Mouse (Mus musculus): ENCODE measurements around the gene Exoc6b. TPM values are rescaled to one million over a fixed set of nuclear protein-coding genes. Genes with fewer than 3 reads are reported as not detected.

Exoc6b gene
- polyA plus RNA-seq, 1 experiment = 9.3 TPM

DNA sequence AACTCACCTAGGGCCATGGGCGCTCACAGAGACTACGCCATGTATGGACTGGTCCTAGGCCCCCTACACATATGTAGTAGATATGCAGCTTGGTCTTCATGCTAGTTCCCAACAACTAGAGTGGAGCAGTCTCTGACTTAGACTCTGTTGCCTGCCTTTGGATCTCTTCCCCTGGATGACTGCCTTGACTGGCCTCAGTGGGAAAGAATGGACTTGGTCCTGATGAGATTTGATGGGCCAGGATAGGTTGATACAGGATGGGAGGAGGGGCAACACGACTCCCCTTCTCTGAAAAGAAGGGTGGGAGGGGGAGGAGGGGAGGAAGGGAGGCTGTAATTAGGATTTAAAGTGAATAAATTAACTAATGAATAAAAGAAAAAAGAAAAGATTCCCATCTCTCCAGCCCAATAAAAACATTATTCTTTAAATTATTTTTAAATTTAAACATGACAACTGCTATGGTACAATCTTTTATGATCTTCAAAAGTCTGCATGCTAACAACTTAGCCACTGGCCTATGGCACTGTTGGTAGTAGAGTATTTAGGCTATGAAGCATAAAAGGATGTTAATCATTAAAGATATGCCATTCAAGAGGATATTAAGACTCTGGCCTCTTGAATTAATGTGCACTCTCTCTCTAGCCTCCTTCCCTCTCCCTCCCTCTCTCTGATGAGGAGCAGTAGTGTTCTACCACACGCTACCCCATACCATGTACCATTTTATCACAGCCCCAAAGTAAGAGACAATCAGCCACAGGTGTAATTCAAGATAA is 170.1 kb downstream of the Exoc6b start:
- H3K36me3 ChIP-seq (ENCODE audit: control insufficient read depth, insufficient read depth) = no peaks in the 10 kb centered on the region
- no peak overlapping the region for H3K4me2 ChIP-seq (ENCODE audit: low read depth)
- H3K27me3 ChIP-seq (ENCODE audit: control insufficient read depth, insufficient read depth, insufficient read length) = no peaks in the 10 kb centered on the region
- H3K79me2 ChIP-seq (ENCODE audit: control insufficient read depth, insufficient read depth) = no peaks in the 10 kb centered on the region
- no peak overlapping the region for H3K4me3 ChIP-seq
- TF ChIP-seq SRF (IDR thresholded peaks at IDR 0.05; ENCODE audit: control insufficient read depth, insufficient read length, low read depth) (no peak), CEBPB (IDR thresholded peaks at IDR 0.05; ENCODE audit: insufficient read depth, poor library complexity, severe bottlenecking) (no peak), USF1 (IDR thresholded peaks at IDR 0.05; ENCODE audit: low read depth) (no peak), MYOG (IDR thresholded peaks at IDR 0.05; ENCODE audit: control insufficient read depth in 1 of 3, insufficient read depth in 1 of 3, insufficient read length in 2 of 3, low read depth in 2 of 3) (no peak), TCF3 (IDR thresholded peaks at IDR 0.05; ENCODE audit: insufficient read length, low read depth) (no peak), REST (IDR thresholded peaks at IDR 0.05; ENCODE audit: insufficient read depth, insufficient read length) (no peak), E2F4 (IDR thresholded peaks at IDR 0.05; ENCODE audit: insufficient read depth) (no peak), TCF12 (IDR thresholded peaks at IDR 0.05; ENCODE audit: insufficient read depth, poor library complexity, severe bottlenecking) (no peak), MAX (IDR thresholded peaks at IDR 0.05; ENCODE audit: low read depth) (no peak), POLR2A (IDR thresholded peaks at IDR 0.05; ENCODE audit: insufficient read length, low read depth) (no peak), MYOD1 (IDR thresholded peaks at IDR 0.05; ENCODE audit: control insufficient read depth in 1 of 3, insufficient read length in 2 of 3, low read depth in 2 of 3) (no peak), POLR2AphosphoS2 (IDR thresholded peaks at IDR 0.05; ENCODE audit: insufficient read length, low read depth) (no peak)
- H3ac ChIP-seq (ENCODE audit: control insufficient read depth, insufficient read length) = no peak overlapping the region

DNA sequence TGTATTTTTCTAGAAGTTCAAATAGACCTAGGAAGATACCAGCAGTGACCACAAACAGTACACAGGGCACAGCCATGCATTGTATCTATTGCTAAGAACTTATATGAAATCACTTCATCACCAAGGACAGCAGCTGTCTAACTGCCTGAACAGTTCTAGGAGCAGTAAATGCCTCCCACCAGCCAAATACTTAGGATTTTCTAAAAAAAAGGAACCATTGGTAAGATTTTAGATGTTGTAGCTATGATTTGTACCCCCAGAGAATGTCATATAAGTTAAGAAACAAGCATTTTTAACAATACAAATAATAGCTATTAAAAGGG is 175.6 kb downstream of the Exoc6b start:
- H3ac ChIP-seq (ENCODE audit: control insufficient read depth, insufficient read length) = no peak overlapping the region
- TF ChIP-seq TCF12 (IDR thresholded peaks at IDR 0.05; ENCODE audit: insufficient read depth, poor library complexity, severe bottlenecking) = no peak
- no peak for TF ChIP-seq MYOD1 (IDR thresholded peaks at IDR 0.05; ENCODE audit: control insufficient read depth in 1 of 3, insufficient read length in 2 of 3, low read depth in 2 of 3)
- peak; percentile 53 for TF ChIP-seq REST (IDR thresholded peaks at IDR 0.05; ENCODE audit: insufficient read depth, insufficient read length)
- no peak for TF ChIP-seq MAX (IDR thresholded peaks at IDR 0.05; ENCODE audit: low read depth)
- no peak for TF ChIP-seq TCF3 (IDR thresholded peaks at IDR 0.05; ENCODE audit: insufficient read length, low read depth)

DNA sequence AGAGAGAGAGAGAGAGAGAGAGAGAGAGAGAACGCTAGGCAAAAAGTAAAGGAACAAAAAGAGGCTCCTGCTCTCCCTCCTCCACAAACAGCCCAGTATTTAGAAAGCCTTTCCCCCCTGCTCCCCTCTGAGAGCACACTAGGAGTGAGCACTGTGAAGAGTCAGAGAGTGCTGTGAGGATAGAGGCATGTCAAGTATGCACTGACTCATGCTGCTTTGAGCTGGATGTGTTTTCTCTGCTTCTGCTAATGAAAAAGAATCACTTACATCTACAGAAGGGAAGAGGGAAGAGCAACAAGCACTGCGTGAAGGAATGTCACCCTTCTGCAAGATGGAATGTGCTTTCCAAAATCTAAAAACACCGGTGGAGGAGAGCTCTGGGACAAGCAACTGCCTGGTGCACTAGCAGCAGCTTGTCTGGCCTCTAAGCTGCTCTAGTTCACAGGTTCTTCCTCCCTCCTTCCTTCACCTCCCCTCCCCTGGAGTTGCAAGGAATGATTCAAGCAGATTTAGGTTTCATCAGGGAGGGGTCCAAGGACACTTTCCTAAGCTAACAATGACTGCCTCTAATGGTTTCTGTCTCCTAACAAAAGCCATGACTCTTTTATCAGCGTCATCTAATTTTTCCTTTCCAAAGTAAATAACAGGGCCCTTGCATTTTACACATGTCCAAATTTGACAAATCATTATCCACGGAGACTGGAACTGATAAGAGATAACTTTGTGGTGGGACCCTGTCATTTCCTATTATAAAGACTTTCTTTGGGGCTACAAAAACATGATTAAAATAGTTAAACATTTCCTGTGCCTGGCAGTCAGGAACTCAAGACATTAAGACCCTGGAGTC is 176.2 kb downstream of the Exoc6b start:
- Histone ChIP-seq H3K27me3 (ENCODE audit: control insufficient read depth, insufficient read depth, insufficient read length) (no peaks in the 10 kb centered on the region), H3ac (ENCODE audit: control insufficient read depth, insufficient read length) (no peak overlapping the region), H3K36me3 (ENCODE audit: control insufficient read depth, insufficient read depth) (no peaks in the 10 kb centered on the region), H3K79me2 (ENCODE audit: control insufficient read depth, insufficient read depth) (no peaks in the 10 kb centered on the region), H3K4me3 (no peak overlapping the region), H3K4me2 (ENCODE audit: low read depth) (no peak overlapping the region)
- TF ChIP-seq MYOG (IDR thresholded peaks at IDR 0.05; ENCODE audit: control insufficient read depth in 1 of 3, insufficient read depth in 1 of 3, insufficient read length in 2 of 3, low read depth in 2 of 3) (no peak), POLR2A (IDR thresholded peaks at IDR 0.05; ENCODE audit: insufficient read length, low read depth) (no peak), POLR2AphosphoS2 (IDR thresholded peaks at IDR 0.05; ENCODE audit: insufficient read length, low read depth) (no peak), MYOD1 (IDR thresholded peaks at IDR 0.05; ENCODE audit: control insufficient read depth in 1 of 3, insufficient read length in 2 of 3, low read depth in 2 of 3) (no peak), MAX (IDR thresholded peaks at IDR 0.05; ENCODE audit: low read depth) (no peak)

More for the DNA sequence above, 175.6 kb downstream of the Exoc6b start:
- no peaks in the 10 kb centered on the region for H3K79me2 ChIP-seq (ENCODE audit: control insufficient read depth, insufficient read depth)
- H3K27me3 ChIP-seq (ENCODE audit: control insufficient read depth, insufficient read depth, insufficient read length) = no peaks in the 10 kb centered on the region
- no peak overlapping the region for H3K4me3 ChIP-seq
- H3K4me2 ChIP-seq (ENCODE audit: low read depth) = no peak overlapping the region
- H3K36me3 ChIP-seq (ENCODE audit: control insufficient read depth, insufficient read depth) = no peaks in the 10 kb centered on the region

DNA sequence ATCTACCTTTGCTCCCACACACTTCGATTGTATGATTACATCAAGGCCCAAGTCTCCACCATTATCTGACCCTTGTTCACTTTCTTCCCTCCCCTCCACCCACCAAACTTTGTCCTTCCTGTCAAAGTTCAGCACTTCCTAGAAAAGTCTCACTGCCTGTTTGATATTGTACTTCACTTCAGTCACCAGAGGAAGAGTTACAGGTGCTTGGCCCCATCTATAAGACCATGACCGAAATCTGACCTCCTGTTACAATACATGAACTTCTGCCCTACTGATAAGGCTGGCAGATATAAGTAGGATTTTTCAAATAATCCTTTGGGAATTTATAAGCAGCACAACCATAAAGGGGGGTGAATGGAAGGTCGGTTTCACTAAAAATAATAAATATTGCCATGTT is 182.8 kb downstream of the Exoc6b start:
- no peak overlapping the region for H3K4me3 ChIP-seq
- no peak overlapping the region for H3ac ChIP-seq (ENCODE audit: control insufficient read depth, insufficient read length)
- no peaks in the 10 kb centered on the region for H3K27me3 ChIP-seq (ENCODE audit: control insufficient read depth, insufficient read depth, insufficient read length)
- H3K79me2 ChIP-seq (ENCODE audit: control insufficient read depth, insufficient read depth) = no peaks in the 10 kb centered on the region
- H3K36me3 ChIP-seq (ENCODE audit: control insufficient read depth, insufficient read depth) = no peaks in the 10 kb centered on the region
- TF ChIP-seq SRF (IDR thresholded peaks at IDR 0.05; ENCODE audit: control insufficient read depth, insufficient read length, low read depth) (no peak), POLR2AphosphoS2 (IDR thresholded peaks at IDR 0.05; ENCODE audit: insufficient read length, low read depth) (no peak), REST (IDR thresholded peaks at IDR 0.05; ENCODE audit: insufficient read depth, insufficient read length) (no peak), TCF12 (IDR thresholded peaks at IDR 0.05; ENCODE audit: insufficient read depth, poor library complexity, severe bottlenecking) (no peak), TCF3 (IDR thresholded peaks at IDR 0.05; ENCODE audit: insufficient read length, low read depth) (no peak), POLR2A (IDR thresholded peaks at IDR 0.05; ENCODE audit: insufficient read length, low read depth) (no peak), MYOG (IDR thresholded peaks at IDR 0.05; ENCODE audit: control insufficient read depth in 1 of 3, insufficient read depth in 1 of 3, insufficient read length in 2 of 3, low read depth in 2 of 3) (no peak), MYOD1 (IDR thresholded peaks at IDR 0.05; ENCODE audit: control insufficient read depth in 1 of 3, insufficient read length in 2 of 3, low read depth in 2 of 3) (no peak), USF1 (IDR thresholded peaks at IDR 0.05; ENCODE audit: low read depth) (no peak), CEBPB (IDR thresholded peaks at IDR 0.05; ENCODE audit: insufficient read depth, poor library complexity, severe bottlenecking) (no peak), MAX (IDR thresholded peaks at IDR 0.05; ENCODE audit: low read depth) (no peak), E2F4 (IDR thresholded peaks at IDR 0.05; ENCODE audit: insufficient read depth) (no peak)
- H3K4me2 ChIP-seq (ENCODE audit: low read depth) = no peak overlapping the region

Data from myocyte (in vitro differentiated cells).